Mouse (Mus musculus) myocyte (in vitro differentiated cells): ENCODE measurements around the gene Cdk5rap1. TPM values are rescaled to one million over a fixed set of nuclear protein-coding genes. Genes with fewer than 3 reads are reported as not detected.

Experiments
- H3K27me3 ChIP-seq: one replicate; pipeline ENCODE4 v1.6.1; 2011; ENCODE audit not compliant: control insufficient read depth, insufficient read depth, insufficient read length
- H3K36me3 ChIP-seq: one replicate; pipeline ENCODE4 v1.6.1; 2011; ENCODE audit not compliant: control insufficient read depth, insufficient read depth
- H3K4me2 ChIP-seq: one replicate; pipeline ENCODE4 v1.6.1; 2011; ENCODE audit warnings: low read depth, control low read depth
- H3K4me3 ChIP-seq: one replicate; pipeline ENCODE4 v1.5.1; 2011; ENCODE audit warnings: mild to moderate bottlenecking, control low read depth, moderate library complexity
- H3K79me2 ChIP-seq: one replicate; pipeline ENCODE4 v1.6.1; 2011; ENCODE audit not compliant: control insufficient read depth, insufficient read depth
- H3ac ChIP-seq: one replicate; pipeline ENCODE4 v1.6.1; 2011; ENCODE audit not compliant: control insufficient read depth, insufficient read length
- CEBPB ChIP-seq: IDR thresholded peaks from 2 replicates; pipeline ENCODE4 v1.6.1; 2011; ENCODE audit warnings: mild to moderate bottlenecking, moderate library complexity; ENCODE audit not compliant: poor library complexity, insufficient read depth, severe bottlenecking
- E2F4 ChIP-seq: IDR thresholded peaks from one replicate; pipeline ENCODE4 v1.6.1; 2011; ENCODE audit warnings: mild to moderate bottlenecking, control low read depth, moderate library complexity; ENCODE audit not compliant: insufficient read depth
- MAX ChIP-seq: IDR thresholded peaks from one replicate; pipeline ENCODE4 v1.6.1; 2011; ENCODE audit warnings: low read depth, mild to moderate bottlenecking, control low read depth
- MYOD1 ChIP-seq, 3 experiments: IDR thresholded peaks; one replicate each; pipeline ENCODE4 v1.6.1; 2011; ENCODE audit warnings: control low read depth in 2 of 3, low read depth in 2 of 3, mild to moderate bottlenecking in 2 of 3, moderate library complexity in 1 of 3; ENCODE audit not compliant: insufficient read length in 2 of 3, control insufficient read depth in 1 of 3
- MYOG ChIP-seq, 3 experiments: IDR thresholded peaks; one replicate each; pipeline ENCODE4 v1.6.1; 2011; ENCODE audit warnings: control low read depth in 2 of 3, low read depth in 2 of 3, mild to moderate bottlenecking in 2 of 3; ENCODE audit not compliant: insufficient read length in 2 of 3, control insufficient read depth in 1 of 3, insufficient read depth in 1 of 3
- POLR2A ChIP-seq: IDR thresholded peaks from one replicate; pipeline ENCODE4 v1.6.1; 2011; ENCODE audit warnings: low read depth, mild to moderate bottlenecking, control low read depth, moderate library complexity; ENCODE audit not compliant: insufficient read length
- POLR2AphosphoS2 ChIP-seq: IDR thresholded peaks from one replicate; pipeline ENCODE4 v1.6.1; 2011; ENCODE audit warnings: low read depth, control low read depth; ENCODE audit not compliant: insufficient read length
- REST ChIP-seq: IDR thresholded peaks from one replicate; pipeline ENCODE4 v1.6.1; 2011; ENCODE audit warnings: mild to moderate bottlenecking, control low read depth, moderate library complexity; ENCODE audit not compliant: insufficient read depth, insufficient read length
- SRF ChIP-seq: IDR thresholded peaks from one replicate; pipeline ENCODE4 v1.6.1; 2011; ENCODE audit warnings: low read depth; ENCODE audit not compliant: control insufficient read depth, insufficient read length
- TCF12 ChIP-seq: IDR thresholded peaks from one replicate; pipeline ENCODE4 v1.6.1; 2011; ENCODE audit warnings: mild to moderate bottlenecking, control low read depth; ENCODE audit not compliant: poor library complexity, insufficient read depth, severe bottlenecking
- TCF3 ChIP-seq: IDR thresholded peaks from one replicate; pipeline ENCODE4 v1.6.1; 2011; ENCODE audit warnings: low read depth, control low read depth; ENCODE audit not compliant: insufficient read length
- USF1 ChIP-seq: IDR thresholded peaks from one replicate; pipeline ENCODE4 v1.6.1; 2011; ENCODE audit warnings: low read depth, mild to moderate bottlenecking, control low read depth, moderate library complexity
- polyA plus RNA-seq: library from polyadenylated mRNA; unstranded; fragments of >200 nt; fragmentation: generic; extraction: Trizol; gene quantifications from one replicate; pipeline ENCODE4 v1.2.1, GENCODE M21; 2012; ENCODE audit warnings: missing spikeins

Gene Cdk5rap1
- polyA plus RNA-seq, result 14.7 TPM

GRCm38 (mm10) chr2:154372842-154373500 is at the start of gene Cdk5rap1:
Cdk5rap1 (minus strand) TSS chr2:154373010.
- H3K27me3 ChIP-seq, result no peaks in the 10 kb centered on the region
- peaks cover 13% of the 10 kb centered on the region for H3K36me3 ChIP-seq
- H3K4me3 ChIP-seq, result peak within 1 kb of the TSS; percentile 85
- H3ac ChIP-seq, result peak within 1 kb of the TSS; percentile 36
- H3K4me2 ChIP-seq, result peak within 1 kb of the TSS; percentile 79
- H3K79me2 ChIP-seq, result no peaks in the 10 kb centered on the region
- TF ChIP-seq MYOG (IDR thresholded peaks at IDR 0.05; ENCODE audit: control insufficient read depth in 1 of 3, insufficient read depth in 1 of 3, insufficient read length in 2 of 3, low read depth in 2 of 3) (no peak), POLR2A (no peak), POLR2AphosphoS2 (no peak), E2F4 (no peak), REST (no peak), CEBPB (no peak), TCF3 (no peak), MYOD1 (IDR thresholded peaks at IDR 0.05; ENCODE audit: control insufficient read depth in 1 of 3, insufficient read length in 2 of 3, low read depth in 2 of 3) (no peak), TCF12 (no peak), USF1 (no peak), SRF (no peak), MAX (no peak)

- Histone ChIP-seq H3ac (no peak overlapping the region), H3K36me3 (no peaks in the 10 kb centered on the region), H3K4me3 (no peak overlapping the region), H3K79me2 (no peaks in the 10 kb centered on the region), H3K27me3 (no peaks in the 10 kb centered on the region), H3K4me2 (no peak overlapping the region)
- TF ChIP-seq MAX (no peak), POLR2AphosphoS2 (no peak), MYOD1 (IDR thresholded peaks at IDR 0.05; ENCODE audit: control insufficient read depth in 1 of 3, insufficient read length in 2 of 3, low read depth in 2 of 3) (no peak), POLR2A (no peak), USF1 (no peak), E2F4 (no peak), TCF12 (no peak)
Observed at GRCm38 (mm10) chr2:154422181-154422580, 49.4 kb upstream of the Cdk5rap1 start.

- Histone ChIP-seq H3K36me3 (no peaks in the 10 kb centered on the region), H3K27me3 (no peaks in the 10 kb centered on the region), H3K4me3 (no peak overlapping the region), H3K79me2 (no peaks in the 10 kb centered on the region), H3ac (no peak overlapping the region), H3K4me2 (no peak overlapping the region)
- TF ChIP-seq TCF12 (no peak), POLR2A (no peak), MAX (no peak), SRF (no peak), TCF3 (no peak), E2F4 (no peak), MYOG (IDR thresholded peaks at IDR 0.05; ENCODE audit: control insufficient read depth in 1 of 3, insufficient read depth in 1 of 3, insufficient read length in 2 of 3, low read depth in 2 of 3) (no peak)
Observed at GRCm38 (mm10) chr2:154420942-154421731, 48.3 kb upstream of the Cdk5rap1 start.

- no peaks in the 10 kb centered on the region for H3K79me2 ChIP-seq
- H3K4me2 ChIP-seq, result no peak overlapping the region
- no peaks in the 10 kb centered on the region for H3K27me3 ChIP-seq
- H3K4me3 ChIP-seq, result no peak overlapping the region
- TF ChIP-seq POLR2A (no peak), TCF12 (no peak), POLR2AphosphoS2 (no peak), E2F4 (no peak), MAX (no peak), TCF3 (no peak), MYOG (IDR thresholded peaks at IDR 0.05; ENCODE audit: control insufficient read depth in 1 of 3, insufficient read depth in 1 of 3, insufficient read length in 2 of 3, low read depth in 2 of 3) (no peak)
- H3ac ChIP-seq, result no peak overlapping the region
- H3K36me3 ChIP-seq, result no peaks in the 10 kb centered on the region
Observed at GRCm38 (mm10) chr2:154419631-154420515, 47.1 kb upstream of the Cdk5rap1 start.
